Mouse (Mus musculus) intestine, embryonic 16.5 days (tissue): ENCODE data around the gene Kdf1. TPM values are rescaled to one million over a fixed set of nuclear protein-coding genes. Genes with fewer than 3 reads are reported as not detected.
A peak's percentile ranks its signal among the peaks of the same experiment; 100 is the strongest.

Source experiments
- ATAC-seq: fragments of 200-750 bp; cut with Nextera tagmentation; 2 replicates; pipeline ENCODE4 v1.8.0; 2017; ENCODE audit warnings: moderate TSS enrichment, moderate library complexity
- H3K27ac ChIP-seq: fragments of 300-500 bp; sonication (generic); 2 replicates; pipeline ENCODE4 v1.5.1; 2014; ENCODE audit warnings: mild to moderate bottlenecking, low read length
- H3K27me3 ChIP-seq: fragments of 300-500 bp; sonication (generic); replicated peaks from 2 replicates; pipeline ENCODE4 v1.6.1; 2014; ENCODE audit warnings: low read length, control low read depth, mixed read lengths; ENCODE audit not compliant: control insufficient read depth, insufficient read depth
- H3K36me3 ChIP-seq: fragments of 300-500 bp; sonication (generic); 2 replicates; pipeline ENCODE4 v1.6.1; 2014; ENCODE audit warnings: low read length, control low read depth; ENCODE audit not compliant: control insufficient read depth, insufficient read depth
- H3K4me1 ChIP-seq: fragments of 300-500 bp; sonication (generic); 2 replicates; pipeline ENCODE4 v1.6.1; 2014; ENCODE audit warnings: low read length, control low read depth, mixed read lengths; ENCODE audit not compliant: control insufficient read depth, insufficient read depth
- H3K4me2 ChIP-seq: fragments of 300-500 bp; sonication (generic); 2 replicates; pipeline ENCODE4 v1.6.1; 2014; ENCODE audit warnings: low read depth, low read length, control low read depth
- H3K4me3 ChIP-seq: fragments of 300-500 bp; sonication (generic); 2 replicates; pipeline ENCODE4 v1.5.1; 2014; ENCODE audit warnings: mild to moderate bottlenecking, low read length
- H3K9ac ChIP-seq: fragments of 300-500 bp; sonication (generic); 2 replicates; pipeline ENCODE4 v1.6.1; 2014; ENCODE audit warnings: low read depth, low read length
- H3K9me3 ChIP-seq: fragments of 300-500 bp; sonication (generic); 2 replicates; pipeline ENCODE4 v1.6.1; 2016; ENCODE audit warnings: low read length, control low read depth; ENCODE audit not compliant: control insufficient read depth
- WGBS: fragments of 180-500 bp; shearing (Covaris S2); extraction: QIAGEN DNeasy Blood & Tissue Kit; methylation state at CpG from one replicate; pipeline ENCODE4 v1.1.7; 2014; 5-methylcytosine and 5-hydroxymethylcytosine counted together
- polyA plus RNA-seq: library from polyadenylated mRNA; unstranded; fragments of >200 nt; fragmentation: Nextera tagmentation; extraction: Ambion mirVana; gene quantifications from 2 replicates; pipeline ENCODE4 v1.2.1, GENCODE M21; 2015

Gene Kdf1
- polyA plus RNA-seq, 1 experiment from 2014 or later, result 55.3 TPM

- H3K9me3 ChIP-seq, result no peaks in the 10 kb centered on the region
- WGBS, result 9% methylated on average over 22 of the region's 22 CpGs
- no peaks in the 10 kb centered on the region for H3K36me3 ChIP-seq
- H3K4me2 ChIP-seq, result peak overlapping the region; percentile 26
- 0 out of 2 replicates have a peak overlapping the region, but pooled peaks have one; percentile 9 for H3K9ac ChIP-seq
- H3K27me3 ChIP-seq, result peaks cover 22% of the 10 kb centered on the region; the same call in 1 of the 2 replicates
- no peak overlapping the region for H3K27ac ChIP-seq
- peaks cover 17% of the 10 kb centered on the region for H3K4me1 ChIP-seq
- no peak for ATAC-seq
- 0 out of 2 replicates have a peak overlapping the region, but pooled peaks have one; percentile 2 for H3K4me3 ChIP-seq
Observed at GRCm38 (mm10) chr4:133484266-133485025, 34.3 kb upstream of the Kdf1 start.

GRCm38 (mm10) chr4:133485691-133486425 lies 32.9 kb upstream of the Kdf1 start:
- Histone ChIP-seq H3K4me1 (peaks cover 17% of the 10 kb centered on the region), H3K4me2 (no peak overlapping the region), H3K27ac (no peak overlapping the region), H3K9me3 (no peaks in the 10 kb centered on the region), H3K27me3 (peaks cover 13% of the 10 kb centered on the region; the same call in 1 of the 2 replicates), H3K9ac (no peak overlapping the region), H3K36me3 (no peaks in the 10 kb centered on the region), H3K4me3 (no peak overlapping the region)
- WGBS, result 86% methylated on average over 28 of the region's 28 CpGs
- no peak for ATAC-seq

GRCm38 (mm10) chr4:133486673-133487357 lies 31.9 kb upstream of the Kdf1 start:
- Histone ChIP-seq H3K4me2 (no peak overlapping the region), H3K27ac (no peak overlapping the region), H3K9me3 (no peaks in the 10 kb centered on the region), H3K4me3 (no peak overlapping the region), H3K9ac (peak overlapping the region; percentile 14; the same call in 1 of the 2 replicates), H3K36me3 (no peaks in the 10 kb centered on the region), H3K27me3 (peaks cover 3% of the 10 kb centered on the region; the same call in 1 of the 2 replicates), H3K4me1 (peaks cover 17% of the 10 kb centered on the region)
- WGBS, result 93% methylated on average over 26 of the region's 26 CpGs
- ATAC-seq, result no peak

- Histone ChIP-seq H3K9me3 (no peaks in the 10 kb centered on the region), H3K27me3 (no peaks in the 10 kb centered on the region), H3K4me1 (peaks cover 17% of the 10 kb centered on the region), H3K27ac (peak overlapping the region; percentile 52), H3K36me3 (no peaks in the 10 kb centered on the region), H3K4me2 (no peak overlapping the region), H3K4me3 (no peak overlapping the region), H3K9ac (peak overlapping the region; percentile 34; the same call in 1 of the 2 replicates)
- peak; percentile 70 for ATAC-seq
- 70% methylated on average over 20 of the region's 20 CpGs for WGBS
Observed at GRCm38 (mm10) chr4:133488619-133489392, 30.0 kb upstream of the Kdf1 start.

GRCm38 (mm10) chr4:133489489-133490245 lies 29.1 kb upstream of the Kdf1 start:
- Histone ChIP-seq H3K9ac (no peak overlapping the region), H3K4me3 (no peak overlapping the region), H3K9me3 (no peaks in the 10 kb centered on the region), H3K4me1 (peaks cover 23% of the 10 kb centered on the region), H3K4me2 (no peak overlapping the region), H3K36me3 (no peaks in the 10 kb centered on the region), H3K27ac (peak overlapping the region; percentile 52), H3K27me3 (no peaks in the 10 kb centered on the region)
- peak; percentile 19; the same call in 1 of the 2 replicates for ATAC-seq
- 60% methylated on average over 4 of the region's 4 CpGs for WGBS

GRCm38 (mm10) chr4:133491800-133492199 lies 27.0 kb upstream of the Kdf1 start:
- WGBS, result 25% methylated on average over 10 of the region's 10 CpGs
- Histone ChIP-seq H3K27me3 (peaks cover 15% of the 10 kb centered on the region), H3K9me3 (no peaks in the 10 kb centered on the region), H3K4me3 (no peak overlapping the region), H3K36me3 (no peaks in the 10 kb centered on the region), H3K4me2 (no peak overlapping the region), H3K4me1 (peaks cover 23% of the 10 kb centered on the region), H3K27ac (no peak overlapping the region), H3K9ac (no peak overlapping the region)
- no peak for ATAC-seq

- peak overlapping the region; percentile 80 for H3K4me2 ChIP-seq
- no peaks in the 10 kb centered on the region for H3K36me3 ChIP-seq
- peak overlapping the region; percentile 40 for H3K4me3 ChIP-seq
- no peak for ATAC-seq
- H3K27me3 ChIP-seq, result peaks cover 36% of the 10 kb centered on the region
- no peaks in the 10 kb centered on the region for H3K9me3 ChIP-seq
- H3K9ac ChIP-seq, result peak overlapping the region; percentile 48
- H3K27ac ChIP-seq, result peak overlapping the region; percentile 61
- 15% methylated on average over 9 of the region's 12 CpGs for whole genome bisulfite sequencing
- H3K4me1 ChIP-seq, result peaks cover 31% of the 10 kb centered on the region
Observed at GRCm38 (mm10) chr4:133493895-133494294, 24.9 kb upstream of the Kdf1 start.

GRCm38 (mm10) chr4:133494432-133494831 lies 24.3 kb upstream of the Kdf1 start:
- H3K27me3 ChIP-seq, result peaks cover 41% of the 10 kb centered on the region

More at GRCm38 (mm10) chr4:133494432-133494831, 24.3 kb upstream of the Kdf1 start:
- Histone ChIP-seq H3K36me3 (no peaks in the 10 kb centered on the region), H3K27ac (peak overlapping the region; percentile 61), H3K4me2 (peak overlapping the region; percentile 80), H3K4me3 (peak overlapping the region; percentile 40), H3K9me3 (no peaks in the 10 kb centered on the region), H3K4me1 (peaks cover 26% of the 10 kb centered on the region), H3K9ac (peak overlapping the region; percentile 48)
- ATAC-seq, result peak; percentile 58; the same call in 1 of the 2 replicates
- WGBS, result 2% methylated on average over 12 of the region's 12 CpGs
